13 mouse cellular contexts compared by ENCODE assay signal in the genomic region with DNA sequence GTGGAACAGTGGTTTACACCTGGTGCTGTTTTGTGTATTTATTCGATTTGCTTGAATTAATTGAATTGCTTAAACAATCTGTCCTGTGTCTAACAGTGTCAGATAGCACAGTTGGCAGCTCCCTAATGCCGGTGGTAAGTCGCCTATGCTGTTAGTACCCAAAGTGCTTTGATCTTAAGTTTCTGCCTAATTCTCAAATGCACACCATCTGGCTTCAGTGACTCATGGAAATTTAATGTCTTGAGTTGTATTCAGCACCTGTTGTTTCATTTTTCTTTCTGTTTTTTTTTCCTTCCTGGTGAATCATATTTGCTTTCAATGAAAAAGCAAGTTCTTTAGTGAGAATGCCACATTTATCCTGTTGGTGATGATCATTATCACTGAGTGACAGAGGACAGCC.
A peak's percentile ranks its signal among the peaks of the same experiment; 100 is the strongest.
DNase-seq lines count a peak whose midpoint lies in the region; ATAC-seq and TF ChIP-seq lines count a peak whose summit lies in the region.
"Had no signal": no experiment of that assay in that cellular context is flagged by ENCODE, and none has a peak within 500 bp of the region (broad histone marks: within the 10 kb centered on the region; RNA-seq: fewer than 3 reads in every experiment).

No protein-coding gene starts in this region.

- peak; percentile 34 to 72 for DNase-seq in layer of hippocampus, adult 18-20 months (ENCODE audit: low spot score in 2 of 2)
- no peak for DNase-seq in layer of hippocampus, postnatal 10 days (ENCODE audit: low spot score in 2 of 2)
- DNase-seq in Muller cell, postnatal 12 days (ENCODE audit: inconsistent ontology term), result peak; percentile 36
- DNase-seq in layer of hippocampus, adult 9-10 months (ENCODE audit: low spot score), result peak; percentile 27
- no peak for DNase-seq in kidney, adult 11 months
- DNase-seq: adrenal gland, postnatal 25 days had no signal

- no peak overlapping the region for H3K4me2 ChIP-seq in hindbrain, embryonic 16.5 days (ENCODE audit: low read length)
- H3K4me2 ChIP-seq: heart, embryonic 15.5 days; hindbrain, embryonic 12.5 days; lung, embryonic 15.5 days had no signal

- ATAC-seq in hindbrain, embryonic 16.5 days, result no peak

- H3K9ac ChIP-seq in hindbrain, embryonic 16.5 days (ENCODE audit: low read depth, low read length), result no peak overlapping the region
- H3K9ac ChIP-seq: heart, embryonic 15.5 days; hindbrain, embryonic 12.5 days; lung, embryonic 15.5 days had no signal

- H3K27me3 ChIP-seq in C2C12 (ENCODE audit: control insufficient read depth, insufficient read depth, insufficient read length), result no peaks in the 10 kb centered on the region
- no peaks in the 10 kb centered on the region for H3K27me3 ChIP-seq in hindbrain, embryonic 16.5 days (replicated peaks; ENCODE audit: control insufficient read depth, insufficient read depth, low read length)
- H3K27me3 ChIP-seq: heart, embryonic 15.5 days; hindbrain, embryonic 12.5 days; lung, embryonic 15.5 days had no signal

- no peak overlapping the region for H3K4me3 ChIP-seq in C2C12 (ENCODE audit: insufficient read depth, poor library complexity, severe bottlenecking)
- no peak overlapping the region for H3K4me3 ChIP-seq in hindbrain, embryonic 16.5 days (ENCODE audit: low read length)
- H3K4me3 ChIP-seq: erythroblast, embryonic 14.5 days; heart, embryonic 15.5 days; hindbrain, embryonic 12.5 days; lung, embryonic 15.5 days; midbrain, embryonic 10.5 days had no signal

- WGBS in hindbrain, embryonic 16.5 days, result 52% methylated on average over 3 of the region's 3 CpGs

- no peak overlapping the region for H3K27ac ChIP-seq in hindbrain, embryonic 16.5 days (ENCODE audit: low read depth, low read length)
- H3K27ac ChIP-seq: heart, embryonic 15.5 days; hindbrain, embryonic 12.5 days; lung, embryonic 15.5 days; midbrain, embryonic 10.5 days had no signal

- no peaks in the 10 kb centered on the region for H3K9me3 ChIP-seq in hindbrain, embryonic 16.5 days (ENCODE audit: control insufficient read depth, low read length)
- H3K9me3 ChIP-seq: heart, embryonic 15.5 days; hindbrain, embryonic 12.5 days; lung, embryonic 15.5 days; midbrain, embryonic 10.5 days had no signal

- no peaks in the 10 kb centered on the region for H3K36me3 ChIP-seq in C2C12 (ENCODE audit: control insufficient read depth, insufficient read depth)
- no peaks in the 10 kb centered on the region for H3K36me3 ChIP-seq in hindbrain, embryonic 16.5 days (ENCODE audit: control insufficient read depth, insufficient read depth, low read length)
- H3K36me3 ChIP-seq: heart, embryonic 15.5 days; hindbrain, embryonic 12.5 days; lung, embryonic 15.5 days; midbrain, embryonic 10.5 days had no signal

- no peaks in the 10 kb centered on the region for H3K79me2 ChIP-seq in C2C12 (ENCODE audit: control insufficient read depth, insufficient read depth)

- TF ChIP-seq CTCF in C2C12 (IDR thresholded peaks at IDR 0.05; ENCODE audit: control insufficient read depth, insufficient read depth, insufficient read length), result no peak

- H3ac ChIP-seq in C2C12 (ENCODE audit: control insufficient read depth, insufficient read length, low read depth), result no peak overlapping the region

- no peaks in the 10 kb centered on the region for H3K4me1 ChIP-seq in hindbrain, embryonic 16.5 days (ENCODE audit: control insufficient read depth, insufficient read depth, low read depth, low read length)
- H3K4me1 ChIP-seq: heart, embryonic 15.5 days; hindbrain, embryonic 12.5 days; lung, embryonic 15.5 days; midbrain, embryonic 10.5 days had no signal

- H3K79me3 ChIP-seq in C2C12 (ENCODE audit: low read depth), result no peaks in the 10 kb centered on the region

TF ChIP-seq in C2C12, 6 proteins besides CTCF, POLR2A, EP300 and RAD21:
- TF ChIP-seq CEBPB (IDR thresholded peaks at IDR 0.05; ENCODE audit: low read depth) (no peak), MYOD1 (IDR thresholded peaks at IDR 0.05; ENCODE audit: control insufficient read depth, insufficient read length, low read depth) (peak; percentile 58), MYOG (IDR thresholded peaks at IDR 0.05; ENCODE audit: control insufficient read depth, extremely low read depth, insufficient read length) (no peak), FOSL1 (IDR thresholded peaks at IDR 0.05; ENCODE audit: insufficient read depth, low read length, poor library complexity, severe bottlenecking) (peak; percentile 10)
TF ChIP-seq in C2C12: peak in this region for 2.

Comparison
In these comparisons a context has a peak if more than half of its experiments do, and no peak if none do; other contexts are left out.
1. DNase-seq: peak in layer of hippocampus, adult 18-20 months (2 of 2), Muller cell, postnatal 12 days (single experiment) and layer of hippocampus, adult 9-10 months (single experiment); none in layer of hippocampus, postnatal 10 days (0 of 2) and kidney, adult 11 months (single experiment).